Mouse (Mus musculus) lung, postnatal 0 days (tissue): ENCODE data around the gene Supt5. TPM values are rescaled to one million over a fixed set of nuclear protein-coding genes. Genes with fewer than 3 reads are reported as not detected.
A peak's percentile ranks its signal among the peaks of the same experiment; 100 is the strongest.

Experiments
- ATAC-seq: fragments of 200-750 bp; cut with Nextera tagmentation; 2 replicates; pipeline ENCODE4 v1.8.0; 2017; ENCODE audit warnings: moderate library complexity
- DNase-seq: peaks from one replicate; pipeline ENCODE4 v3.0.0-alpha.2; 2016; ENCODE audit warnings: low spot score
- H3K27ac ChIP-seq: fragments of 300-500 bp; sonication (generic); 2 replicates; pipeline ENCODE4 v1.5.1; 2014; ENCODE audit warnings: antibody characterized with exemption, mild to moderate bottlenecking, low read length, mixed read lengths
- H3K27me3 ChIP-seq: fragments of 300-500 bp; sonication (generic); replicated peaks from 2 replicates; pipeline ENCODE4 v1.6.1; 2014; ENCODE audit warnings: low read length, mixed read lengths; ENCODE audit not compliant: insufficient read depth
- H3K36me3 ChIP-seq: fragments of 300-500 bp; sonication (generic); 2 replicates; pipeline ENCODE4 v1.6.1; 2014; ENCODE audit warnings: low read length, mixed read lengths; ENCODE audit not compliant: insufficient read depth
- H3K4me1 ChIP-seq: fragments of 300-500 bp; sonication (generic); 2 replicates; pipeline ENCODE4 v1.6.1; 2014; ENCODE audit warnings: antibody characterized with exemption, low read depth, low read length, mixed read lengths; ENCODE audit not compliant: insufficient read depth
- H3K4me2 ChIP-seq: fragments of 300-500 bp; sonication (generic); replicated peaks from 2 replicates; pipeline ENCODE4 v1.6.1; 2014; ENCODE audit warnings: low read depth, mild to moderate bottlenecking, low read length, moderate library complexity, mixed read lengths
- H3K4me3 ChIP-seq: fragments of 300-500 bp; sonication (generic); 2 replicates; pipeline ENCODE4 v1.5.1; 2014; ENCODE audit warnings: low read depth, low read length
- H3K9ac ChIP-seq: fragments of 300-500 bp; sonication (generic); replicated peaks from 2 replicates; pipeline ENCODE4 v1.6.1; 2014; ENCODE audit warnings: low read depth, mild to moderate bottlenecking
- H3K9me3 ChIP-seq: fragments of 300-500 bp; sonication (generic); 2 replicates; pipeline ENCODE4 v1.6.1; 2016; ENCODE audit warnings: low read length, mixed read lengths
- CTCF ChIP-seq: IDR thresholded peaks from 2 replicates; pipeline ENCODE4 v1.5.1; 2016; ENCODE audit warnings: antibody characterized with exemption, mild to moderate bottlenecking
- EP300 ChIP-seq: IDR thresholded peaks from 2 replicates; pipeline ENCODE4 v1.6.1; 2016; ENCODE audit warnings: antibody characterized with exemption, mild to moderate bottlenecking, control low read depth
- WGBS: fragments of 180-500 bp; shearing (Covaris S2); extraction: QIAGEN DNeasy Blood & Tissue Kit; methylation state at CpG from one replicate; pipeline ENCODE4 v1.1.7; 2014; 5-methylcytosine and 5-hydroxymethylcytosine counted together
- polyA plus RNA-seq: library from polyadenylated mRNA; unstranded; fragments of >200 nt; fragmentation: Nextera tagmentation; extraction: Ambion mirVana; gene quantifications from 2 replicates; pipeline ENCODE4 v1.2.1, GENCODE M21; 2015

Gene Supt5
- polyA plus RNA-seq, 1 experiment from 2014 or later = 39.7 TPM

DNA sequence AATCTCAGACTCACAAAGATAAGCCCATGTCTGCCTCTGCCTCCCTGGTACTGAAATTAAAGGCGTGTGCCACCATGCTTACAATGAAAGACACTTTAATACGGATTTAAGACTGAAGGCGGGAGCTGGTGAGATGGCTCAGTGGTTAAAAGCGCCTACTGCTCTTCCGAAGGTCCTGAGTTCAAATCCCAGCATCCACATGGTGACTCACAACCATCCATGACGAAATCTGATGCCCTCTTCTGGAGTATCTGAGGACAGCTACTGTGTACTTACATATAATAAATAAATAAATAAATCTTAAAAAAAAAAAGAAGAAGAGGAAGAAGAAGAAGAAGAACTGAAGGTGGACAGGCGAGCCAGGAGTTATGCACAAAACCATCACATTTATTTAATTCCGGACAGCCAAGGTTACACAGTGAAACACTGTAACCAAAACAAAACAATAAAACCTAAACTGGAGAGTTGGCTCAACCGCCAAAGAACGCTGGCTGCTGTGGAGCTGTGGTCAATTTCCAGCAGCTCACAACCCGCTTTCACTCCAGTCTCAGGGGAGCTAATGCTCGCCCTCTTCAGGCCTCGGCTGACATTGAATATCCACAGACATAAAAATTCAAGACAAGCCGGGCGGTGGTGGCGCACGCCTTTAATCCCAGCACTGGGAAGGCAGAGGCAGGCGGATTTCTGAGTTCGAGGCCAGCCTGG is 819 bp upstream of the Supt5 start:
- 68% methylated on average over 19 of the region's 19 CpGs for WGBS
- ATAC-seq (0 out of 2 replicates have a peak, but pooled peaks have one; percentile 8), DNase-seq (peak; percentile 71)
- TF ChIP-seq EP300 (no peak), CTCF (peak; percentile 51)
- peak overlapping the region; percentile 88 for H3K4me2 ChIP-seq
- H3K27ac ChIP-seq = peak overlapping the region; percentile 95
- no peaks in the 10 kb centered on the region for H3K9me3 ChIP-seq
- H3K9ac ChIP-seq = peak overlapping the region; percentile 52; the same call in 1 of the 2 replicates
- peak overlapping the region; percentile 96 for H3K4me3 ChIP-seq
- H3K27me3 ChIP-seq = no peaks in the 10 kb centered on the region
- no peaks in the 10 kb centered on the region for H3K4me1 ChIP-seq
- no peaks in the 10 kb centered on the region for H3K36me3 ChIP-seq

GRCm38 (mm10) chr7:28335471-28335870 is 3.1 kb downstream of the Supt5 start:
- H3K27ac ChIP-seq = no peak overlapping the region
- ATAC-seq (no peak), DNase-seq (no peak)
- H3K4me1 ChIP-seq = no peaks in the 10 kb centered on the region
- H3K4me2 ChIP-seq = no peak overlapping the region
- H3K9ac ChIP-seq = no peak overlapping the region
- H3K4me3 ChIP-seq = no peak overlapping the region
- no peaks in the 10 kb centered on the region for H3K9me3 ChIP-seq
- H3K27me3 ChIP-seq = no peaks in the 10 kb centered on the region
- 0 out of 2 replicates have a peak, but pooled peaks cover 3% of the 10 kb centered on the region for H3K36me3 ChIP-seq
- TF ChIP-seq CTCF (no peak), EP300 (no peak)
- 98% methylated on average over 2 of the region's 2 CpGs for WGBS

- Histone ChIP-seq H3K9me3 (no peaks in the 10 kb centered on the region), H3K4me1 (no peaks in the 10 kb centered on the region), H3K36me3 (0 out of 2 replicates have a peak, but pooled peaks cover 7% of the 10 kb centered on the region), H3K27me3 (no peaks in the 10 kb centered on the region), H3K9ac (no peak overlapping the region), H3K4me2 (no peak overlapping the region), H3K4me3 (no peak overlapping the region), H3K27ac (no peak overlapping the region)
- TF ChIP-seq CTCF = no peak
- TF ChIP-seq EP300 = no peak
- DNase-seq = peak; percentile 14
- no peak for ATAC-seq
- 80% methylated on average over 4 of the region's 4 CpGs for WGBS
Observed at GRCm38 (mm10) chr7:28334534-28334933, 4.0 kb downstream of the Supt5 start.

DNA sequence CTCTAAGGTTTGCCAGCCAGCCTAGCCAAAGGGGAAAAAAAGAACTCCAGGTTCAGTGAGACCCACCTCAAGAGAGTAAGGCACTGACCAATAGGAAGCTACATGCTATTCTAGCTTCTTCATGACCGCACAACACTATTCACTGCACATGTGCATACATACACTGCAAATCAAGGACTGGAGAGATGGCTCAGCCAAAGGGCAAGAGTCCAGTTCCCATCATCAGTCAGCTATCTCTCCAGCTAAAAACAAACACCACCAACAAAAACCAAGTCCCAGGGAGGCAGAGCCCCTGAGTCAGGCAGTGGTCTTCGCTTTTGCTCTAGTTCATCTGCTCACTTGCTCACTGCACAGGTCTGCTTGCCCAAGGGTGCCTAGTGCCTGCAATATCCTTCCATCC is 10.3 kb downstream of the Supt5 start:
- DNase-seq (no peak), ATAC-seq (no peak)
- no peak overlapping the region for H3K9ac ChIP-seq
- TF ChIP-seq CTCF (no peak), EP300 (no peak)
- no peak overlapping the region for H3K4me2 ChIP-seq
- peaks cover 53% of the 10 kb centered on the region for H3K36me3 ChIP-seq
- no peak overlapping the region for H3K4me3 ChIP-seq
- H3K27ac ChIP-seq = no peak overlapping the region
- no peaks in the 10 kb centered on the region for H3K4me1 ChIP-seq
- 98% methylated on average over 2 of the region's 2 CpGs for WGBS
- H3K9me3 ChIP-seq = no peaks in the 10 kb centered on the region
- no peaks in the 10 kb centered on the region for H3K27me3 ChIP-seq

DNA sequence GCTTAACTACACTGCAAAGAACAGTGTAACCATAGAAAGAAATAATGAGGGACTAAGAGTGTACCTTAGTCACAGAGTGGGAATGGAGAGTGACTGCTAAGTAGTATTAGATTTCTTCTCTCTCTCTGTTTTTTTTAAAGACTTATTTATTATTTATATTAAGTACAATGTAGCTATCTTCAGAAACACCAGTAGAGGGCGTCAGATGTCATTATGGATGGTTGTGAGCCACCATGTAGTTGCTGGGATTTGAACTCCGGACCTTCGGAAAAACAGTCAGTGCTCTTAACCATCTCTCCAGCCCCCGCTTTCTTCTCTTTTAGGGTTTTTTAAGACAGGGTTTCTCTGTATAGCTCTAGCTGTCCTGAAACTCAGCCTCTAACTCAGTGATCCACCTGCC is 12.1 kb downstream of the Supt5 start:
- Histone ChIP-seq H3K4me2 (no peak overlapping the region), H3K4me1 (no peaks in the 10 kb centered on the region), H3K4me3 (no peak overlapping the region), H3K9me3 (no peaks in the 10 kb centered on the region), H3K9ac (no peak overlapping the region), H3K27ac (no peak overlapping the region), H3K36me3 (peaks cover 71% of the 10 kb centered on the region), H3K27me3 (no peaks in the 10 kb centered on the region)
- ATAC-seq (no peak), DNase-seq (peak; percentile 14)
- TF ChIP-seq CTCF (peak; percentile 22; the same call in 1 of the 2 replicates), EP300 (no peak)
- WGBS = 79% methylated on average over 4 of the region's 4 CpGs

GRCm38 (mm10) chr7:28325293-28325692 is 13.3 kb downstream of the Supt5 start:
- 93% methylated on average over 8 of the region's 8 CpGs for WGBS
- no peak for TF ChIP-seq EP300
- TF ChIP-seq CTCF = no peak
- ATAC-seq (no peak), DNase-seq (no peak)
- no peak overlapping the region for H3K9ac ChIP-seq
- no peaks in the 10 kb centered on the region for H3K9me3 ChIP-seq
- no peaks in the 10 kb centered on the region for H3K4me1 ChIP-seq
- no peak overlapping the region for H3K4me2 ChIP-seq
- no peaks in the 10 kb centered on the region for H3K27me3 ChIP-seq
- no peak overlapping the region for H3K27ac ChIP-seq
- H3K4me3 ChIP-seq = no peak overlapping the region
- peaks cover 69% of the 10 kb centered on the region for H3K36me3 ChIP-seq
